Mouse (Mus musculus) midbrain, embryonic 10.5 days (tissue): Measurements from ENCODE around the gene Slc22a7. TPM values are rescaled to one million over a fixed set of nuclear protein-coding genes. Genes with fewer than 3 reads are reported as not detected.
A peak's percentile ranks its signal among the peaks of the same experiment; 100 is the strongest.

ENCODE experiments used
- DNase-seq: peaks from one replicate; pipeline ENCODE4 v3.0.0-alpha.2; 2017; ENCODE audit warnings: low spot score
- H3K27ac ChIP-seq: fragments of 300-500 bp; sonication (generic); replicated peaks from 2 replicates; pipeline ENCODE4 v1.5.1; 2016; ENCODE audit warnings: mild to moderate bottlenecking
- H3K27me3 ChIP-seq: fragments of 300-500 bp; sonication (generic); 2 replicates; pipeline ENCODE4 v1.6.1; 2016; ENCODE audit warnings: low read depth, mild to moderate bottlenecking; ENCODE audit not compliant: poor library complexity, severe bottlenecking
- H3K36me3 ChIP-seq: fragments of 300-500 bp; sonication (generic); 2 replicates; pipeline ENCODE4 v1.6.1; 2016; ENCODE audit warnings: mild to moderate bottlenecking, moderate library complexity
- H3K4me1 ChIP-seq: fragments of 300-500 bp; sonication (generic); 2 replicates; pipeline ENCODE4 v1.6.1; 2016
- H3K4me3 ChIP-seq: fragments of 300-500 bp; sonication (generic); 2 replicates; pipeline ENCODE4 v1.5.1; 2016; ENCODE audit warnings: mild to moderate bottlenecking, moderate library complexity
- H3K9me3 ChIP-seq: fragments of 300-500 bp; sonication (generic); replicated peaks from 2 replicates; pipeline ENCODE4 v1.6.1; 2016; ENCODE audit warnings: mild to moderate bottlenecking
- WGBS: fragments of 180-500 bp; shearing (Covaris S2); methylation state at CpG from one replicate; pipeline ENCODE4 v1.1.7; 2016; 5-methylcytosine and 5-hydroxymethylcytosine counted together
- polyA plus RNA-seq: library from polyadenylated mRNA; unstranded; fragments of >200 nt; fragmentation: Nextera tagmentation; extraction: Ambion mirVana; gene quantifications from 2 replicates; pipeline ENCODE4 v1.2.1, GENCODE M21; 2016

Slc22a7 gene
- polyA plus RNA-seq, 1 experiment from 2014 or later, result not detected

DNA sequence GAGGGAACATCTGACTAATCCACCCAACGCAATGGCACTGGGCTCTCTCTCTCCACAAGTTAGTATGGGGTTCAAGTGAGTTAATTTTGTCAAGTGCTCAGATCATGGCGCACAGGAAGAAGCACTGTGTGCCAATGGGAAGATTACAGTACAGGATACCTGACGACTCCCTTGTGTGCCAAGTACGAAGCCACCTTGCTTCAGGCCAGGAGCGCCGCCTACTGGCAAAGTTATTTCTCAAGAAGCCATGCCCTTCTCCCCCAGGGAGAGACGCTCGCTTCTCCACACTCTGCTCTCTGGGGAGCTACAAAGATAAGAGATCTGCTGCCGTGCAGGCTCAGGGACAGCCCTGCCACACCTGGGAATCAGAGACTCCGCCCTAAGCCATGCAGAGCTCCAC lies 19.5 kb upstream of the Slc22a7 start:
- peaks cover 59% of the 10 kb centered on the region for H3K4me1 ChIP-seq
- DNase-seq, result no peak
- H3K36me3 ChIP-seq, result 0 out of 2 replicates have a peak, but pooled peaks cover 6% of the 10 kb centered on the region
- H3K27me3 ChIP-seq, result peaks cover 98% of the 10 kb centered on the region
- no peak overlapping the region for H3K4me3 ChIP-seq
- whole genome bisulfite sequencing, result 13% methylated on average over 10 of the region's 10 CpGs
- H3K9me3 ChIP-seq, result no peaks in the 10 kb centered on the region
- H3K27ac ChIP-seq, result no peak overlapping the region

- Histone ChIP-seq H3K27me3 (peaks cover 86% of the 10 kb centered on the region), H3K9me3 (no peaks in the 10 kb centered on the region), H3K4me3 (peak overlapping the region; percentile 58), H3K36me3 (0 out of 2 replicates have a peak, but pooled peaks cover 4% of the 10 kb centered on the region), H3K4me1 (peaks cover 53% of the 10 kb centered on the region), H3K27ac (peak overlapping the region; percentile 81)
- peak; percentile 65 for DNase-seq
- 2% methylated on average over 33 of the region's 33 CpGs for WGBS
Observed at GRCm38 (mm10) chr17:46455110-46455691, 16.9 kb upstream of the Slc22a7 start.

DNA sequence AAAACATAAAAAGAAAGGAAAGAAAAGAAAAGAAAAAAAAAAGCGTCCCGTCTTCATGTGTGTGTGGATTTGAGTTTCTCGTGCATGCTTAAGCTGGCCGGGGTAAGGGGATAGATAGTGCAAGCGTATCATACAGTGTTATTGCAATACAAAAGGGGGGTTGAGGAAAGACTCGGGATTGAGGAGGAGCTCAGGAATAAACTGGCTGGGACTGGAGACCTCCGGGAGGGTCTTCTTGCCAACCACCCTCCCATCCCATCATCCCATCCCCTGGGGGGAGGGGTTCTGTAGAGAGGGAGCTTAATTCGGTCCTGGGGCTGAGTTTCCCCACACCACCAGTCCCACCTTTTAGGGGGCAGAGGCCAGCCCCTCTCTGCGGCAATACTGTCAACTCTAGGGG lies 16.3 kb upstream of the Slc22a7 start:
- Histone ChIP-seq H3K36me3 (no peaks in the 10 kb centered on the region), H3K4me1 (peaks cover 53% of the 10 kb centered on the region), H3K9me3 (no peaks in the 10 kb centered on the region), H3K4me3 (peak overlapping the region; percentile 58), H3K27me3 (peaks cover 80% of the 10 kb centered on the region), H3K27ac (peak overlapping the region; percentile 81)
- peak; percentile 35 for DNase-seq
- WGBS, result under 1% methylated on average over 9 of the region's 9 CpGs

DNA sequence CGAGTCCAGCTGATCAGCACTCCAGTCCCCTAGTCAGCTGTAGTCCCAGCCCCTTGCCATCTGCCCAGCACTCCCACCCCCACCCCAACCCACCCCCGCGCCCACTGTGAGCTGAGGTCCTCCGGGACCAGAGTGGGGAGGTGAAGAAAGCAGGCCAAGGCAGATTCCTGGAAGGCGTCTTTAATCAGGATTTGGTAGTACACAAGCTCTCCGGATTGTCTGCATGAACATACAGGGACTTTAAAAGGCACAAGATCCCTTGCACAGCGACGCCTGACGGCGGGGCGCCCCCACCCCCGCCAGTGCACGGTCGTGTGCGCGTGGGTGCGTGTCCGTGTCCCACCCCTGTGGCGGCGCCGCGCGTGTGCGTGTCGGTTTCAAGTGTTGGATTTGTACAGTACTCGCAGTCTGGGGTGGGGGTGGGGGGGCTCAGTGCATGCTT lies 15.7 kb upstream of the Slc22a7 start:
- H3K4me3 ChIP-seq, result peak overlapping the region; percentile 58
- peaks cover 53% of the 10 kb centered on the region for H3K4me1 ChIP-seq
- peak; percentile 33 for DNase-seq
- H3K27me3 ChIP-seq, result peaks cover 74% of the 10 kb centered on the region
- no peaks in the 10 kb centered on the region for H3K9me3 ChIP-seq
- H3K27ac ChIP-seq, result peak overlapping the region; percentile 81
- no peaks in the 10 kb centered on the region for H3K36me3 ChIP-seq
- 2% methylated on average over 26 of the region's 26 CpGs for WGBS

GRCm38 (mm10) chr17:46453302-46453948 lies 15.2 kb upstream of the Slc22a7 start:
- peak overlapping the region; percentile 58 for H3K4me3 ChIP-seq
- 8% methylated on average over 13 of the region's 13 CpGs for WGBS
- peaks cover 51% of the 10 kb centered on the region for H3K4me1 ChIP-seq
- no peaks in the 10 kb centered on the region for H3K36me3 ChIP-seq
- H3K27ac ChIP-seq, result peak overlapping the region; percentile 81
- H3K27me3 ChIP-seq, result peaks cover 69% of the 10 kb centered on the region
- no peaks in the 10 kb centered on the region for H3K9me3 ChIP-seq
- no peak for DNase-seq

DNA sequence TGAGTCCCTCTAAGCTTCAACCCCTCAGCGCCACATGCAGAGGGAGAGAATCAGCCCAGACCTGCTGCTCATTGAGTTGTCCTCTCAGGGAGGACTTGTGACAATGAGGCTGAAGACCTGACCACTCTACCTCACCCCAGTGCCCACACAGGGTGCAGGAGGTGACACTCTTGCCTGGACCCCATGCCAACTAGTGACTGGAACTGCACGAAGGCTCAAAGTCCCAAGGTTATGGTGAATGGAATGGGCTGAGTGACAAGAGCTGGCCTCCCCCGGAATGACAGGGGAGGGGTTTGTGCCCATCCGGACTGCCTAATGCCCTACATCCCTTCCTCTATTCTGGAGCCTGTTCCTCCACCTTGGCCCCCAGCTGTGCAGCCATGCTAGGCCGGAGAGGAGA lies 14.4 kb upstream of the Slc22a7 start:
- DNase-seq, result no peak
- WGBS, result 32% methylated on average over 5 of the region's 5 CpGs
- no peaks in the 10 kb centered on the region for H3K9me3 ChIP-seq
- H3K4me3 ChIP-seq, result 0 out of 2 replicates have a peak overlapping the region, but pooled peaks have one; percentile 2
- H3K27me3 ChIP-seq, result peaks cover 61% of the 10 kb centered on the region
- H3K27ac ChIP-seq, result peak overlapping the region; percentile 81; the same call in 1 of the 2 replicates
- H3K4me1 ChIP-seq, result peaks cover 45% of the 10 kb centered on the region
- no peaks in the 10 kb centered on the region for H3K36me3 ChIP-seq

- WGBS, result 90% methylated on average over 16 of the region's 16 CpGs
- peaks cover 42% of the 10 kb centered on the region for H3K4me1 ChIP-seq
- 0 out of 2 replicates have a peak overlapping the region, but pooled peaks have one; percentile 6 for H3K27ac ChIP-seq
- H3K27me3 ChIP-seq, result peaks cover 63% of the 10 kb centered on the region
- H3K4me3 ChIP-seq, result peak overlapping the region; percentile 53; the same call in 1 of the 2 replicates
- H3K36me3 ChIP-seq, result no peaks in the 10 kb centered on the region
- DNase-seq, result no peak
- H3K9me3 ChIP-seq, result no peaks in the 10 kb centered on the region
Observed at GRCm38 (mm10) chr17:46446264-46446663, 8.0 kb upstream of the Slc22a7 start.

DNA sequence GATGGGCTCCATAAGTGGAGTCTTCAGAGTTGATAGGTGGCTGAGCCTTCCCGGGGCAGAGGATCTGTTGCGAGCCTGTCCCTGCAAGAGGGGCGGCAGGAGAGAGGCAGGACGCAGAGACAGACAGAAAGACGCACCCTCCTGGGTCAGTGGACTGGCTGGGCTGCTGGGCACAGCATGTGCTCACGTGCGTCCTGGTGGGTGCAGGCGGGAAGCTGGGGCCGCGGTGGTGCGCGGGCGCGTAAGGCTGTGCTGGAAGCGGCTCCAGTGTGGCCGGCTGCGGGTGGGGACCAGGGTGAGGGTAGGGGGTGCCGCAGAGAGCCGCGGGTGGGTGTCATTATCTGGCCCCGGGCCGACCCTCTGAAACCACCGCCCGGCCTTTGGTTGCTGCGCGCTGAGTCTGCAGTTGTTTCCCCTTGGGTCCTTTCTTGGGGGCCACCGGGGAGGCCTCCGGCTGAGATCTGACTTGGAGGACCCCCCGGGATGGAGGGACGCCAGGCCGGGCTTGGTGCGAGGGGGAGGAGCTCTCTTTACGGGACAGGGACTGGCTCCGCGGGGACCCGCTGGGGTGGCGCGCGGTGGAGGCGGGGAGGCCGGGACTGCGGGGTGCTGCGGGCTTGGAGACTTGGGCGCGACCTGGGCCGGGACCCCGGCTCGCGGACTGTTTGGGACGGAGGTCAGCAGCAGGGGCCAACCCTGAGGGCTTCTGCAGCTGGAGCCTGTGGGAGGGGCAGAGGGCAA lies 6.8 kb upstream of the Slc22a7 start:
- Histone ChIP-seq H3K4me1 (peaks cover 42% of the 10 kb centered on the region), H3K4me3 (peak overlapping the region; percentile 53), H3K27me3 (peaks cover 68% of the 10 kb centered on the region), H3K27ac (peak overlapping the region; percentile 77), H3K9me3 (no peaks in the 10 kb centered on the region), H3K36me3 (no peaks in the 10 kb centered on the region)
- peak; percentile 42 for DNase-seq
- WGBS, result 2% methylated on average over 50 of the region's 50 CpGs

DNA sequence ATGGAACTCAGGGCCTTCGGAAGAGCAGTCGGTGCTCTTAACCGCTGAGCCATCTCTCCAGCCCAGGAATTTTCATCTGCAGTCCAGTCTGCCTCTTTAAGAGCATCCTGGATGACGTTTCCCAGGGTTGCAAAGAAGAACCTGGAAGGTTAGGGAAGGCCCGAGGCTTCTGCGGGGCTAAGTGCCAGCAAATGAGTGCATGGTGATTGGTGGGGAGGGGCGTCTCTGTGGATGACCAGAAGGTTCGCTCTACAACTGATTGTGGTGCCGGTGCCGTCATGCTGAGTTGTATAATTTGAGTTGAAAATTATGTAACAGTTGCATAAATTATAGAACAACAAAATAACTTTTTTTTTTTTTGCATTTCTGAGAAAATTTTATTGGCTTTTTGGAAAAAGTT lies 919 bp upstream of the Slc22a7 start:
- Histone ChIP-seq H3K4me1 (peaks cover 28% of the 10 kb centered on the region), H3K4me3 (no peak overlapping the region), H3K27me3 (peaks cover 75% of the 10 kb centered on the region), H3K36me3 (no peaks in the 10 kb centered on the region), H3K27ac (no peak overlapping the region), H3K9me3 (no peaks in the 10 kb centered on the region)
- DNase-seq, result no peak
- 94% methylated on average over 10 of the region's 10 CpGs for WGBS

- no peaks in the 10 kb centered on the region for H3K36me3 ChIP-seq
- 0 out of 2 replicates have a peak overlapping the region, but pooled peaks have one; percentile 25 for H3K27ac ChIP-seq
- no peaks in the 10 kb centered on the region for H3K9me3 ChIP-seq
- DNase-seq, result peak; percentile 64
- 27% methylated on average over 23 of the region's 23 CpGs for WGBS
- peaks cover 22% of the 10 kb centered on the region for H3K4me1 ChIP-seq
- peaks cover 56% of the 10 kb centered on the region for H3K27me3 ChIP-seq
- peak overlapping the region; percentile 26; the same call in 1 of the 2 replicates for H3K4me3 ChIP-seq
Observed at GRCm38 (mm10) chr17:46436672-46437366, 1.4 kb downstream of the Slc22a7 start.

- WGBS, result 4% methylated on average over 17 of the region's 17 CpGs
- peak; percentile 67 for DNase-seq
- H3K27me3 ChIP-seq, result peaks cover 64% of the 10 kb centered on the region
- H3K36me3 ChIP-seq, result no peaks in the 10 kb centered on the region
- H3K4me3 ChIP-seq, result peak overlapping the region; percentile 45
- H3K4me1 ChIP-seq, result peaks cover 34% of the 10 kb centered on the region
- H3K9me3 ChIP-seq, result no peaks in the 10 kb centered on the region
- H3K27ac ChIP-seq, result peak overlapping the region; percentile 69; the same call in 1 of the 2 replicates
Observed at GRCm38 (mm10) chr17:46433627-46434026, 4.6 kb downstream of the Slc22a7 start.

GRCm38 (mm10) chr17:46428761-46429414 lies 9.4 kb downstream of the Slc22a7 start, which contains the start of gene Crip3:
TSS of gene Crip3 (plus strand) at chr17:46428926.
- peak; percentile 37 for DNase-seq
- peaks cover 21% of the 10 kb centered on the region for H3K4me1 ChIP-seq
- H3K9me3 ChIP-seq, result no peaks in the 10 kb centered on the region
- WGBS, result 14% methylated on average over 18 of the region's 18 CpGs
- H3K36me3 ChIP-seq, result no peaks in the 10 kb centered on the region
- peaks cover 23% of the 10 kb centered on the region for H3K27me3 ChIP-seq
- no peak within 1 kb of the TSS for H3K27ac ChIP-seq
- peak within 1 kb of the TSS; percentile 44 for H3K4me3 ChIP-seq
